8 mouse cellular contexts compared by ENCODE assay signal in the genomic region with DNA sequence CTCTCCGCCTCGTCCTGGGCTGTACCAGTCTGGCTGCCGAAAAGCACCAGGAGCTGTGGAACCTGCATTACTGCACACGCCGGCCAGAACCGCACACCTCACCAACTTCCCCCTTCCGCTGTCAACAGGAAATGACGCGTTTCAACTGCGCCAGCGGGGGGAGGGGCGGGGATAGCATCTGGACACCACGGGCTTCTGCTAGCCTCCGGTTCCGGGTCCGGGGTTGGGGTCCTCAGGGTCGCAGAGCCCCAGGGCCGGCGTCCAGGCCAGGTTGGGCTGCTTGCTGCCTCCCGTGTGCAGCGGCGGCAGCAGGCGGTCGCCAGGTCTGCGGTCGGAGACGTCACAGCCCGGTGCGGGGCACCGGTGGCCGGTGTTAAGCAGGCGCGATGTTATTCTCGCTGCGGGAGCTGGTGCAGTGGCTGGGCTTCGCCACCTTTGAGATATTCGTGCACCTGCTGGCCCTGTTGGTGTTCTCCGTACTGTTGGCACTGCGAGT. TPM values are rescaled to one million over a fixed set of nuclear protein-coding genes. Genes with fewer than 3 reads are reported as not detected.
DNase-seq lines count a peak whose midpoint lies in the region; ATAC-seq and TF ChIP-seq lines count a peak whose summit lies in the region.

Gene Tmem203, plus strand, starts transcription at position 156 of the 496 bp plus-strand sequence.

- H3K27me3 ChIP-seq in embryonic facial prominence, embryonic 11.5 days (ENCODE audit: control insufficient read depth, insufficient read depth, low read length), result no peaks in the 10 kb centered on the region
- no peaks in the 10 kb centered on the region for H3K27me3 ChIP-seq in intestine, postnatal 0 days (replicated peaks; ENCODE audit: control insufficient read depth, insufficient read depth, low read length)
- no peaks in the 10 kb centered on the region for H3K27me3 ChIP-seq in limb, embryonic 13.5 days
- H3K27me3 ChIP-seq in midbrain, embryonic 15.5 days (replicated peaks), result no peaks in the 10 kb centered on the region

- no peaks in the 10 kb centered on the region for H3K9me3 ChIP-seq in embryonic facial prominence, embryonic 11.5 days (replicated peaks; ENCODE audit: control insufficient read depth, low read length)
- H3K9me3 ChIP-seq in intestine, postnatal 0 days (ENCODE audit: control insufficient read depth), result no peaks in the 10 kb centered on the region
- no peaks in the 10 kb centered on the region for H3K9me3 ChIP-seq in limb, embryonic 13.5 days
- H3K9me3 ChIP-seq in midbrain, embryonic 15.5 days, result no peaks in the 10 kb centered on the region

- peak; percentile 87 for ATAC-seq in embryonic facial prominence, embryonic 11.5 days (replicated peaks; ENCODE audit: insufficient number of reproducible peaks, low FRiP score, low TSS enrichment, low read depth)
- peak; percentile 91 for ATAC-seq in granulocyte monocyte progenitor cell, adult 5-6 weeks (replicated peaks; ENCODE audit: poor library complexity, severe bottlenecking)
- peak; percentile 82 for ATAC-seq in intestine, postnatal 0 days
- ATAC-seq in limb, embryonic 13.5 days (ENCODE audit: low FRiP score, low read depth), result peak; percentile 89
- ATAC-seq in midbrain, embryonic 15.5 days (replicated peaks), result peak; percentile 92

- no peaks in the 10 kb centered on the region; the same call in 1 of the 2 replicates for H3K4me1 ChIP-seq in embryonic facial prominence, embryonic 11.5 days (ENCODE audit: control insufficient read depth, insufficient read depth, low read length)
- H3K4me1 ChIP-seq in intestine, postnatal 0 days (replicated peaks; ENCODE audit: control insufficient read depth, insufficient read depth, low read length), result no peaks in the 10 kb centered on the region
- H3K4me1 ChIP-seq in limb, embryonic 13.5 days, result peaks cover 18% of the 10 kb centered on the region
- peaks cover 25% of the 10 kb centered on the region for H3K4me1 ChIP-seq in midbrain, embryonic 15.5 days

- H3K4me2 ChIP-seq in embryonic facial prominence, embryonic 11.5 days (ENCODE audit: low read depth, low read length), result peak within 1 kb of the TSS; percentile 90
- peak within 1 kb of the TSS; percentile 93 for H3K4me2 ChIP-seq in intestine, postnatal 0 days (replicated peaks; ENCODE audit: low read depth)
- peak within 1 kb of the TSS; percentile 99 for H3K4me2 ChIP-seq in limb, embryonic 13.5 days (replicated peaks)
- H3K4me2 ChIP-seq in midbrain, embryonic 15.5 days, result peak within 1 kb of the TSS; percentile 99

- H3K36me3 ChIP-seq in embryonic facial prominence, embryonic 11.5 days (replicated peaks; ENCODE audit: control insufficient read depth, insufficient read depth, low read depth, low read length), result no peaks in the 10 kb centered on the region
- peaks cover 24% of the 10 kb centered on the region for H3K36me3 ChIP-seq in intestine, postnatal 0 days (ENCODE audit: control insufficient read depth, insufficient read depth)
- H3K36me3 ChIP-seq in limb, embryonic 13.5 days, result peaks cover 32% of the 10 kb centered on the region
- H3K36me3 ChIP-seq in midbrain, embryonic 15.5 days (replicated peaks), result 0 out of 2 replicates have a peak, but pooled peaks cover 5% of the 10 kb centered on the region

- WGBS in embryonic facial prominence, embryonic 11.5 days, result under 1% methylated on average over 39 of the region's 39 CpGs
- WGBS in intestine, postnatal 0 days, result under 1% methylated on average over 39 of the region's 39 CpGs
- 1% methylated on average over 39 of the region's 39 CpGs for WGBS in limb, embryonic 13.5 days
- under 1% methylated on average over 39 of the region's 39 CpGs for WGBS in midbrain, embryonic 15.5 days

- H3K9ac ChIP-seq in embryonic facial prominence, embryonic 11.5 days (replicated peaks; ENCODE audit: low read length), result peak within 1 kb of the TSS; percentile 89
- H3K9ac ChIP-seq in intestine, postnatal 0 days (ENCODE audit: low read depth, low read length), result peak within 1 kb of the TSS; percentile 91
- peak within 1 kb of the TSS; percentile 85 for H3K9ac ChIP-seq in limb, embryonic 13.5 days
- H3K9ac ChIP-seq in midbrain, embryonic 15.5 days, result peak within 1 kb of the TSS; percentile 74

- peak within 1 kb of the TSS; percentile 97 for H3K4me3 ChIP-seq in embryonic facial prominence, embryonic 11.5 days (ENCODE audit: low read depth, low read length)
- peak within 1 kb of the TSS; percentile 99 for H3K4me3 ChIP-seq in intestine, postnatal 0 days (ENCODE audit: low read depth, low read length)
- H3K4me3 ChIP-seq in limb, embryonic 13.5 days, result peak within 1 kb of the TSS; percentile 81
- H3K4me3 ChIP-seq in midbrain, embryonic 15.5 days, result peak within 1 kb of the TSS; percentile 87

- TF ChIP-seq CTCF in intestine, postnatal 0 days (IDR thresholded peaks at IDR 0.05; ENCODE audit: low read depth), result no peak

- peak within 1 kb of the TSS; percentile 56; the same call in 1 of the 2 replicates for H3K27ac ChIP-seq in embryonic facial prominence, embryonic 11.5 days (replicated peaks; ENCODE audit: low read depth, low read length)
- peak within 1 kb of the TSS; percentile 82 for H3K27ac ChIP-seq in intestine, postnatal 0 days (ENCODE audit: low read depth, low read length)
- H3K27ac ChIP-seq in limb, embryonic 13.5 days, result peak within 1 kb of the TSS; percentile 69
- peak within 1 kb of the TSS; percentile 74 for H3K27ac ChIP-seq in midbrain, embryonic 15.5 days

- DNase-seq in 3T3-L1 (ENCODE audit: low read depth, low spot score), result peak; percentile 90
- DNase-seq in adrenal gland, postnatal 25 days, result peak; percentile 89
- DNase-seq in embryonic facial prominence, embryonic 11.5 days (ENCODE audit: low spot score), result peak; percentile 96
- DNase-seq in spleen, adult 18-20 months, result peak; percentile 72 to 84

RNA-seq across cellular contexts. Expression of gene Tmem203, which starts in this region (rescaled TPM):
- 32.3 and 48.8 TPM in 2 replicates for total RNA-seq in adrenal gland, postnatal 25 days (2021)
- 12.8 and 13.3 TPM in 2 replicates for polyA plus RNA-seq in embryonic facial prominence, embryonic 11.5 days (2014; fragmentation: Nextera tagmentation; extraction: Ambion mirVana)
- 6.7 and 17.4 TPM in 2 replicates for total RNA-seq in granulocyte monocyte progenitor cell, adult 5-6 weeks (2014; fragmentation: Nextera tagmentation)
- total RNA-seq in granulocyte monocyte progenitor cell, adult 5-6 weeks (2017), result 6.1 and 11.2 TPM in 2 replicates
- 40.3 and 44.9 TPM in 2 replicates for polyA plus RNA-seq in intestine, postnatal 0 days (2015; fragmentation: Nextera tagmentation; extraction: Ambion mirVana)
- polyA plus RNA-seq in limb, embryonic 13.5 days (2015; fragmentation: Nextera tagmentation; extraction: Ambion mirVana), result 23.6 and 24.2 TPM in 2 replicates
- 13.8 and 15.4 TPM in 2 replicates for polyA plus RNA-seq in midbrain, embryonic 15.5 days (2015; fragmentation: Nextera tagmentation; extraction: Ambion mirVana)

Comparison
In these comparisons a context has a peak if more than half of its experiments do, and no peak if none do; other contexts are left out.
1. Peak in every context shown above with its lines: DNase-seq, ATAC-seq, H3K4me3 ChIP-seq and H3K27ac ChIP-seq.